Mouse (Mus musculus): ENCODE results near the gene Mtnr1b.
"Not testable (repeated sequence)": the region's sequence is repeated elsewhere in the genome, so short reads cannot be mapped to it uniquely, and the experiment has no call there.

The Mtnr1b gene

DNA sequence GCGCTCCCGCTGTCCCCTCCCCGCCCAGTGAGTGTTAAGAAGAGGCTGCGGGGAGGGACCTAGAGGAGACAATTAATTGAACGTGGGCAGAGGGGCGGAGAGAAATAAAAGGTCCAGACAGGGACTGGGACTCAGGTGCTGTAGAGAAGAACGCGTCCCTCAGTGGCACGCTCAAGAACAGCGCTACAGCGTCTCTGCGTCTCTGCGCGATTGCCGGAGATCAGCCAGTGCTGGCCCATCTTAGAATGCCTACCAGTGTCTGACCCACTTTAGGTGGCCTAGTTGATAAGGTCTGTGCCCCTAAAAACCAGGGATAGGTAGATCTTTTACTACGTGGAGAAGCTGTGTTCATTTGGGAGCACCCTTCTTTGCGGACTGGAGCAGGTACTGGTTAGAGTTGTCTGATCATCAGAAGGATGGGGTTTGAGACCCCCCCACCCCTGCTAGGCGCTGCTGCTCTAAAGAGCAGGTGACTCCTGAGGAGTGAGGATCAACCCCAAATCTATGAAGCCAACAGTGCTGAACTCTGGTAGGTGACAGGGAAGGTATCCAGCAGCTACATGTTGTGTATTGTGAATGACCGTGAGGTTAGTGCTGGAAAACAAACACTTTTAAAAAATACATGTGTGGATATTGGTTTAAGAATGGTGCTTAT lies at the start of gene Mtnr1b:
Gene Mtnr1b (minus strand): TSS at position 51 of the 655 bp plus-strand sequence.
- peak; percentile 6 for DNase-seq (ENCODE audit: low read depth, low spot score)

- no peak for DNase-seq (ENCODE audit: low read depth, low spot score)
These were observed 45.9 kb upstream of the Mtnr1b start for GRCm38 (mm10) chr9:15920271-15920670.

DNA sequence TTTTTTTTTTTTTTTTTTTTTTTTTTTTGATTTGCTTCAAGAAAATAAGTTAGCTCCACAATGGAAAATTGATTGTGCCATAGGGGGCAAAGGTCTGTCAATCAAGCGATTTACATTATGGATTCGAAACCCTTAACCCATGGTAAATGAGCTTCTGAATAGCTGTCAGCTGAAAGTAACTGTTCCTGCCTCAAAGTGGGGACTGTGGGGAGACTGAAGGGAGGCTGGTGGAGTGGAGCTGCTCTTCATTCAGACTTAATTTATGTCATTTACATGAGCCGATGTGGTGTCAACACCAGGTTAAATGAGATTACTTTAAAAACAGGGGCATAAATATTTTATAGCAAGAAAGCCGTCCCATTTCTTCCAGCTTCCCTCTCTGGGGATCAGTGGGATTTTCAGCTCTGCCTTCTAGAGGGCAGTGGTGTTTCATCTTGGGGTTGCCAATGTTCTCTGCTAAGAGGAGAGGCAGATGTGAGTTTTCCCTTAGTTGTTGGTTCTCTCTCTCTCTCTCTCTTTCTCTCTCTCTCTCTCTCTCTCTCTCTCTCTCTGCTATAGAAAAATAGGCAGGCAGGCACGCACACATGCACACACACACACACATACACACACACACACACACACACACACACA lies 45.1 kb upstream of the Mtnr1b start:
- DNase-seq (ENCODE audit: low read depth, low spot score), result no peak

DNA sequence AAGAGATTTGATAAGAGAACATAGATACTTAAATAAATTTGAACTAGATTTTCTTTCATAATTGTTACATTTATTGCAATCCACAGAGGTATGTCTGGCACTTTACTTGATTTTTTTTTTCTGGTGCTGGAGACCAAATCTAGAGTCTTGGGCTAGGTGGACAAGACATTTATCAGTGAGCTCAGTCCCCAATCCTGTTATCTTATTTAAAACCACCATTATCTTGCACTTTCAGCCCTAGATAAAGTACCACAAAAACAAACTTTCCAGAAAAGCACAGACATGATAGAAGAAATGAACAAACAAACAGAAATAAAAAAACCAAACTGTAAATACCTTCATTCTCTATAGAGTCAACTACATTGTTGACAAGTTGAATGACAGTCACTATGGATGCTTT lies 42.2 kb upstream of the Mtnr1b start:
- DNase-seq (ENCODE audit: low read depth, low spot score), result no peak

GRCm38 (mm10) chr9:15912735-15913134 lies 38.4 kb upstream of the Mtnr1b start:
- DNase-seq (ENCODE audit: low read depth, low spot score), result no peak

DNA sequence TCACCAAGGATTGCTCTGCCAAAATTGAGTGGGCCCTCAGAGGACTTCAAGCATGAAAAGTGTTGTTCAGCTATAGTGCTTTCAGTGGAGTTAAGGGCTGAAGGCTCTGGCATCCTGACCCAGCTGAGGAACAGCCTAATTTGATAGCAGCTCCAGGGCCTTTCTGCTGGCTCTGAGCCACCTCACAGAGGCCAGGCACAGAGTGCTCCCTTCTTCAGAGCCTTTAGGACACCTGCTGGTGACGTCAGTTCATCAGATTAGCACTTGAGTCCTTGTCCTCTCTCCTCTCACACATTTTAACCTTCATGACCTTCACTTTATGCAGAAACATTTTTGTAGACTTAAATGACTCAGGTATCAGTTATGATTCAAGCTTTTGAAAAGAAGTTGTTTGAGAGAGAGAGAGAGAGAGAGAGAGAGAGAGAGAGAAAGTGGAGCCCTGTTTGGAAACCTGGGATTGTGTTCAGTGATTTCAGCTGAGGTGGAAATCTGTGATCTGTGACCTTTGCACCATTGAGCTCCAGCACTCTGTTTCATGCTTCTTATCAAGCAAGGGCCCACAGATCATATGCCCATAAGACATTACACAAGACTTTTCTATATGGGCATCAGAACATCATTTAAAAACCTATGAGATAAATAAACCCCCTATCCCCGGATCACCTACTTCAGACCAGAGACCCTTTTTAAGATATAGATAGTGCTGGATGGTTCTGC lies 35.2 kb upstream of the Mtnr1b start:
- no peak for DNase-seq (ENCODE audit: low read depth, low spot score)

DNA sequence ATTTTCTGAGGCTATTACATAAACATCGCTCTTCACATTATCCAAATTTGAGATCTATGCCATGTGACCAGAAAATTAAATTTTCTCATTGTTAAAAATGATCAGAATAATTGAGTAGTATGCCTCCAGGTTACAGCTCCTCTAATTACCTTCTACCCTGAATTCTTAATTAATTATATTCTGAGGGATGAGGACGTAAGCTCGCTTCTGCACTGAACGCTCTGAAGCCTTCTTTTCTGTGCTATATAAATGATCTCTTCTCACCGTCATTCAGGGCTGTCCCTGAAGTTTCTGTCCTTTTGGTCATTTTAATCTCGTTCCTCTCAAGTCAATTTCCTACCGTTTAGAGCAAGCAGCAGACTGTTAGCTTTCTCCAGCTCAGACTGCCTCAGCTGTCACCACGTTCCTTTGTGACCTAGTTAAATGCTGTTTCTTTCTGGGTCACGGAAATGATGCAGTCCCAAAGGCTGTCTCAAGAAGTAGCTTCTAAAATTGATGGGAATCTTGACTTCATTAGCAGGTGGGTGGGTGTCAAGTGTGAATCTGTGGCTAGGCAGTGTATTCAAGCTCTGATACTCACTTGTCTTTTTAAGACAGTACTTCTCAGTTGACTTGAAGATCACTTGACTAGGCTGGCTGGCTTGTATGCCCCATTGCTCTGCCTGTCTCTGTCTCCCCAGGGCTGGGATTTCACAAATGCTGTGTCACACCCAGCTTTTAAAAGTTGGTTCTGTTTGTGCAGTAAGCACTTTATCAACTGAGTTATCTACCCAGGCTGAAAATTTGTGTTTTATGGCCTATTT lies 29.8 kb upstream of the Mtnr1b start:
- no peak for DNase-seq (ENCODE audit: low read depth, low spot score)

DNA sequence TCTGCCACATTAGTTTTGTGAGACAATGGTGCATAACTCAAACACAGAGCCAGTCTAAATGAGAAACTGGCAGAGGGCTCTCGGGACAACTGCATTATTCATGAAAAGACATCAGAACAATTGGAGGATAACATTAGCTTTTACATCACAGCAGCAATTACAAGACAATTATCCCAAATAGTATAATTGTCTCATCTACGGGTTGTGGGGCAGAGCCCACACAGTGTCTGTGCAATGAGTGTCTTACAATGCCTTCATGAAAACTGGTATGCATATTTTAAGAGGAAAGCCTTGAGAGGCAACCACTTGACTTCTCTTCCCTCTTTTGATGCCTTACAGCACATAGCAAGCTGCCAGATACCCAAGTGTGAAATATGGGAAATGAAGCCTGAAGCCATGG lies 23.8 kb upstream of the Mtnr1b start:
- DNase-seq (ENCODE audit: low read depth, low spot score), result no peak

GRCm38 (mm10) chr9:15886756-15887155 lies 12.4 kb upstream of the Mtnr1b start:
- no peak for DNase-seq (ENCODE audit: low read depth, low spot score)

DNA sequence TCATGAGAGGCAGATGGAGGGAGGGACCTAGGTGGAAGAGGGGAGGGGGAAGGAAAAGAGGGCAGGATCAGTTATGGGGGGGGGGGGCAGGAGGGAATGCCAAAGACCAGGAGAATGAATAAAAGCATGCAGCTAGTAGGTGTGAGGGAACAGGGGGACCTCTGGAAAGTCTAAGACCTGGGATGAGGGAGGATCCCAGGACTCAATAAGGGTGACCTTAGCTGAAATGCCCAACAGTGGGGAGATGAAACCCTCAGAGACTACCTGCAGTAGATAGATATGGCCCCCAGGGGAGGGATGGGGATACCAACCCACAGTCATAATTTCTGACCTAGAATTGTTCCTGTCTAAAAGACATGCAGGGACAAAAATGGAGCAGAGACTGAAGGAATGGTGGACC lies 6.4 kb upstream of the Mtnr1b start:
- DNase-seq (ENCODE audit: low read depth, low spot score), result no peak

DNA sequence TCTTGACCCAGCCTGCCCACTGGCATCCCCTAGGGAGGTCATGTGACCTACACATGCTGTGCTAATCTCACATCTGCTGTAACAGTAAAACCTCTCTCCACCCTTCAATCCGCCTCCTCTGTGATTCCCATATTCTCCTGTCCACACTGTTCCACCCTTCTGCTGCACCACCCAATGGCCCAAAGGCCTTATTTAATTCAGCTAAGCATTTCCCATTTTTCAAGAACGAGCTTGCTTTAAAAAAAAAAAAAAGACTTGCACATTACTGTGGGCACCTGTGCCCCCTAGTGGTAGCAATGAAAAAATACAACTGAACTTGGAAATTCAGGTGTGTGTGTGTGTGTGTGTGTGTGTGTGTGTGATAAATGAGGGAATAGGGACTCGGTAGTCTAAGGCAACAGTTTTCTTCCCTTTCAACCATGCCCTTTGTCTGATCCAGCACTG lies 5.8 kb upstream of the Mtnr1b start:
- DNase-seq (ENCODE audit: low read depth, low spot score), result peak; percentile 65

DNA sequence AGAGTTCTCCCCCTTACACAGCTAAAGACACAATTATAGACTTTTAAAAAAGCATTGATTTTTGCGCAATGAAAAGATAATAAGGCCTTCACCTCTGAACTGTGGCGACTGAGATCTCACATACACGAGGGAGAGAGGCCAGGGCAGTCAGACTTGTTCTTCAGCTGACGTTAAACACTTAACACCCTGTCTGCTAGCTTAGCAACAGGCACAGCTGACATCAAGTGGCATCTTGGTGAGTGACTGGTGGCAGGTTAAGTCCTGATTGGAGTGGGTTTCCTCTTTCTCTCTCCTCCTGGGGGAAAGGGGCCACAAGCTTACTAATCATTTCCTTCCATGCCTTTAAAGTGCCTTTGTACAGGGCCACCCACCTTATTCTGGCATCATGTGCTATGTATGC lies 4.3 kb downstream of the Mtnr1b start:
- DNase-seq (ENCODE audit: low read depth, low spot score), result no peak

DNA sequence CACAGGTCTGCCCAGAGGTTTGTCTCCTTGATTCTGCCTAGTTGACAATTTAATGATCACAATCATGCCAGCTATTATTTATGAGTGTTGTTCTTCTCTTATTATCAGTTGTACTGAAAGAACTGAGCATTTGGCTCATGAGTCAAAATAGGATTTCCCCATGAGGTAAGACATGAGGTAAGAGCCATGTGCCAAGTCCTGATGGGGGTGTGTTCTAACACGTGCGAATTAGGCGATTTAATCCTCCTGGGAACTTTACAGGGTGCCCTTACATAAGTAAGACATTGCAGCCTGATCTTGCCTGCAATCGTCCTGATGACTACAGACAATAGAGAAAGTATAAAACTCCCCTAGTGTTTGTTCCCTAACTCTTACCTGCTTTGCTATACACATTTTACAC lies 4.9 kb downstream of the Mtnr1b start:
- DNase-seq (ENCODE audit: low read depth, low spot score), result no peak

- DNase-seq (ENCODE audit: low read depth, low spot score), result no peak
These were observed 7.9 kb downstream of the Mtnr1b start for GRCm38 (mm10) chr9:15866280-15867072.

GRCm38 (mm10) chr9:15861402-15861801 lies 13.0 kb downstream of the Mtnr1b start:
- DNase-seq (ENCODE audit: low read depth, low spot score), result no peak

DNA sequence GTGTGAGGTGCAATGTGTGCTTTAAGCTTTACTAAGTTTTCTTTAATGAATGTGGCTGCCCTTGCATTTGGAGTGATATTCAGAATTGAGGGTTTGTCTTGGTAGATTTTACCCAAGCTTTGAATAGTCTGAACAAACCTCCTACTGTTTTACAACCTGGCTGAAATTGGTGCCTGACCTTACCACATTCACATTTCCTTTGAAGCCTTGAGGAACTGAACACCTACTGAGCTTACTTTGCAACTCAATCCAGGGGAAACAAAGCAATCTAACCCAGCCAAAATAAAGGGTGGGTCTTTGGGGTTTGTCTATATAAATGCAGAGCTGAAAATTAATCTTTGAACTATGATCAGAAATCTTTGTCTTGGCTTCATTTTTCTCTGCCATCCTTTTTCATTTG lies 23.6 kb downstream of the Mtnr1b start:
- peak; percentile 81 for DNase-seq (ENCODE audit: low read depth, low spot score)

- no peak for DNase-seq (ENCODE audit: low read depth, low spot score)
These were observed 29.0 kb downstream of the Mtnr1b start for GRCm38 (mm10) chr9:15845390-15845789.

DNA sequence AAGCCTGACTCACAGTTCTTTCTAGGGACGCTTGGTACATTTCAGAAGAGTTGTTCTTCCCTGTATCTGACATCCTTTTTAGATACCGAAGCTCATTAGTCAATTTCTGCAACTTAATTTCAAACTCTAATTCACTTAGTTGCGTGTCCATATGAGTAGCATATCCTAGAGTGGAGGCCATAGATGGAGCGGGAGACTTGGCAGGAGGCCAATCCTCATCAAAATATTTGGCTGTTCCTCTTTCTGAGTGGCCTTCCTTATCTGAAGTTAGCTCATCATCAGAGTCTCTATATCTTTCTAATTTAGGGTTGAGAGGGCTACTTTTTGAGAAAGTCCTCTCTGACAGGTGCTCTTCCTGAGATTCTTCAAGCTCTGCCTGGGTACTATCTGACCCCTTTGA lies 29.4 kb downstream of the Mtnr1b start:
- DNase-seq (ENCODE audit: low read depth, low spot score), result not testable (repeated sequence)

DNA sequence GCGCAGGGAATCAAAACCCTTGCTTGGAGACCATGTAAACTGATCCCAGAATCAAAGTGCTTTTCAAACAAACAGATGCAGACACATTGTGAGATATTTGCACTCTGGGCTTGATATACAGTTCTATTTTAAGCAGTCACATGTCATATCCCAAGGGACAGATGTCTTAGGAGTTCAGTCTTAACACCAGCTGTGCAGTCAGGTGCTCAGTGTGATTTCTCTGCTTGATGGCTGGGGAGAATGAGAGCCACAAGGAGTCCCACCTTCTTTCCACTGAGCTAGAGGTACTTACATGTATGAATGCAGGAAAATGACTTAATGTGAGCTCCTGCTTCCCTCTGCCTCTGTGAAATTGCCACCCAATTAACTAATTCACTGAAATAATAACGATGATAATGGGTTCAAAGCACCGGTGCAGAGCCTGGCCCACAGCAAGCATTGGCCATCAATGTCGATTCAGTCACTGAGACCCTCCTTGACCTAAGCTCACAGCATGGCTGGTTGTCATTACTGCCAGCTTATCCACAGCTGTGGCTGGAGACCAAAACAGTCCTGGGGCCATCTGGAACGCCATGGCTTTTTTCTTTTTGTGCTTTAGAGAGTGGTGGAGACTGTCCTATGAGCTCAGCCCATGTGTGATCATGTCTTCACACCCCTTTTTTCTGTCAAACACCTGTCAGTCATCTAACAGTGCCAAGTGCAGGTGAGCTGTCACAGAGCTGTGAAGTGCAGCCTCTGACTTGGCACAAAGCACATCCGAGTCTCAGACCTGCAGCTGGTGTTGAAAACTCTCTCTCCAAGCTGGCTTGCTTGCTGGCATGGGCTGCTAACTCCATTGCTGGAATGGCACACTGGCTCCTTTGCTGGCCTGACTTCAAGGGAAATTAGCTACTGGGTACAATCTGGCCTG lies 61.1 kb downstream of the Mtnr1b start:
- DNase-seq (ENCODE audit: low read depth, low spot score), result no peak

DNA sequence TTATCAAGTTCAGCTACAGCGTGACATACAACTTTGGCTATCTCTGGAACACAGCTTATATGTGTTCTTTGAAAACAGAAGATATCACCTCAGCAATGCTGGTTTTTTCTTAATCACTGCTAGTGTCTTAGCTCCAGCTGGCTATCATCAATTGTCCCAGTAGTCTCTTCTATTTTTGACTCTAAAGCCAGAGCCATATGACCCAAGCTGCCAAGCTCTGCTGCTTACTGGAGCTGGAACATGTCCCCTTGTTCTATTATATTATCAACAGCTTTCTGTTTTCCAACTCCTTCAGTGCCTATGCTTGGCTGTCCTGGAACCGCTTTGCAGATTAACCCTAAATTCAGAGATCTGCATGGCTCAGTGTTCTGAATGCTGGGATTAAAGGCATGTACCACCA lies 70.1 kb downstream of the Mtnr1b start:
- no peak for DNase-seq (ENCODE audit: low read depth, low spot score)
